Mouse (Mus musculus) bone marrow, adult 2 months (tissue): Measurements from ENCODE around the gene Mrpl14. TPM values are rescaled to one million over a fixed set of nuclear protein-coding genes. Genes with fewer than 3 reads are reported as not detected.

Source experiments
- H3K27ac ChIP-seq: fragments of 200-500 bp; 2 replicates; pipeline ENCODE4 v1.5.1; 2012; ENCODE audit warnings: low read depth, mild to moderate bottlenecking, control low read depth, inconsistent platforms, low read length; ENCODE audit not compliant: control insufficient read depth, poor library complexity, insufficient read depth
- H3K4me1 ChIP-seq: fragments of 200-500 bp; 2 replicates; pipeline ENCODE4 v1.6.1; 2011; ENCODE audit warnings: low read length; ENCODE audit not compliant: control insufficient read depth, insufficient read depth
- H3K4me3 ChIP-seq: fragments of 200-500 bp; replicated peaks from 2 replicates; pipeline ENCODE3; 2011; ENCODE audit warnings: mild to moderate bottlenecking, low read depth, low read length, control low read depth; ENCODE audit not compliant: control insufficient read depth
- CTCF ChIP-seq: fragments of 200-500 bp; IDR thresholded peaks from 2 replicates; pipeline ENCODE4 v1.5.1; 2011; ENCODE audit warnings: low read length, control low read depth; ENCODE audit not compliant: control insufficient read depth, insufficient read depth
- POLR2A ChIP-seq: fragments of 200-500 bp; IDR thresholded peaks from 2 replicates; pipeline ENCODE4 v1.6.1; 2011; ENCODE audit warnings: low read depth, mild to moderate bottlenecking, control low read depth, low read length, borderline replicate concordance; ENCODE audit not compliant: control insufficient read depth
- WGBS: fragments of 180-500 bp; shearing (Covaris S2); methylation state at CpG from one replicate; pipeline ENCODE4 v1.1.7; 2018; 5-methylcytosine and 5-hydroxymethylcytosine counted together
- polyA plus RNA-seq: library from polyadenylated mRNA; stranded (reverse); fragments of >200 nt; gene quantifications from 2 replicates; pipeline ENCODE4 v1.2.4, GENCODE M21; 2011; ENCODE audit warnings: low replicate concordance; ENCODE audit not compliant: missing spikeins, insufficient read depth, insufficient read length

The Mrpl14 gene
- 43.4 and 56.4 TPM in 2 replicates for polyA plus RNA-seq

DNA sequence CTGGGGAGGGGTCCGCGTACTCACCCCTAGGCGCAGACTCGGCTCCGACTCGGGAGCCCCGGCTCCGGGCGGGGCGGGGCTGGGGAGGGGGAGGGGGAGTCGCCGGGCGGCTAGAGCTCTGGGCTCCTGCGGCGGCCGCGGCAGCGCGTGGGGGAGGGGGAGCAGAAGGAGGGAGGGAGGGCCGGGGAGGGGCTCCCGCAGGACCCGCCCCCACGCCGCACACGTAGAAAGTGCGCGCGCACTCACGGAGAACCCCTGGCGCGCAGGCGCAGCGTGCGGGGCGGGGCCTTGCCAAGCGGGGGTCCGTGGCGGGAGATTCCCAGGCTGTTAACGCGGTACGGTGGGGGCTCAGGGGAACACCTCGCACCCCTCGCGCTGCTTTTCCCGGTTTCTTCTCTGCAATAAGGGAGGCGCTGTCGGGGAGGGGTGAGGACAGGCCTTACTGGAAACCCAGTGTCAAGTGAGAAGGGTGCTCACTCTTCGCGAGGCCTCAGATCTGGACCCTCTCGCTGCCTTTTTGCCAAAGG, at the start of gene Mrpl14:
TSS of gene Mrpl14 (plus strand) at position 230 of the 527 bp plus-strand sequence.
- Histone ChIP-seq H3K4me3 (peak within 1 kb of the TSS; percentile 97), H3K4me1 (peaks cover 3% of the 10 kb centered on the region), H3K27ac (peak within 1 kb of the TSS; percentile 50)
- 1% methylated on average over 37 of the region's 50 CpGs for WGBS
- TF ChIP-seq CTCF (no peak), POLR2A (peak; percentile 71; the same call in 1 of the 2 replicates)

GRCm38 (mm10) chr17:45638596-45639295, 47.4 kb upstream of the Mrpl14 start:
- Histone ChIP-seq H3K4me3 (no peak overlapping the region), H3K27ac (no peak overlapping the region), H3K4me1 (no peaks in the 10 kb centered on the region; the same call in 1 of the 2 replicates)
- TF ChIP-seq POLR2A: no peak
- no peak for TF ChIP-seq CTCF
- 60% methylated on average over 16 of the region's 16 CpGs for WGBS

GRCm38 (mm10) chr17:45641981-45642380, 44.1 kb upstream of the Mrpl14 start:
- TF ChIP-seq CTCF (no peak), POLR2A (no peak)
- no peak overlapping the region for H3K4me3 ChIP-seq
- no peaks in the 10 kb centered on the region; the same call in 1 of the 2 replicates for H3K4me1 ChIP-seq
- 92% methylated on average over 8 of the region's 8 CpGs for WGBS
- no peak overlapping the region for H3K27ac ChIP-seq

DNA sequence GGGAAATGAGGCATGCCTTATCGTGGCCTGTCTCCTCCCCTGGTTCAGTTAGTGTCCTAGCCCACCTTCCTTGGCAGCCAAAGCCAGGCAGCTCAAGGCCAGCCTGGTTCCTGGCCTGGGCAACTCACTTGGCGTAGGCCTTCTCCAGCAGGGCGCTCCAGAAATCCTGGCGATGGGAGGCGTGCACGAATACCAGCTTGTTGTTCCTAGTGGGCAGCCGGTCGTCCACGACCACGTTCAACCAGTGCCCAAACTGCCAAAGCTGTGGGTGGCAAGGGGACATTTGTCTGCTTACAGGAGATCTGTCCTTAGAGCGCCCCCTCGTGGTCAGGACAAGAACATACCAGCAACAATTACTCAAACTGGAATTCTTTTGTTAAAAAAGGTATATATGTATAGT, 43.4 kb upstream of the Mrpl14 start:
- TF ChIP-seq POLR2A (no peak), CTCF (peak; percentile 75)
- H3K4me3 ChIP-seq: no peak overlapping the region
- H3K27ac ChIP-seq: no peak overlapping the region
- 22% methylated on average over 12 of the region's 12 CpGs for WGBS
- no peaks in the 10 kb centered on the region; the same call in 1 of the 2 replicates for H3K4me1 ChIP-seq

DNA sequence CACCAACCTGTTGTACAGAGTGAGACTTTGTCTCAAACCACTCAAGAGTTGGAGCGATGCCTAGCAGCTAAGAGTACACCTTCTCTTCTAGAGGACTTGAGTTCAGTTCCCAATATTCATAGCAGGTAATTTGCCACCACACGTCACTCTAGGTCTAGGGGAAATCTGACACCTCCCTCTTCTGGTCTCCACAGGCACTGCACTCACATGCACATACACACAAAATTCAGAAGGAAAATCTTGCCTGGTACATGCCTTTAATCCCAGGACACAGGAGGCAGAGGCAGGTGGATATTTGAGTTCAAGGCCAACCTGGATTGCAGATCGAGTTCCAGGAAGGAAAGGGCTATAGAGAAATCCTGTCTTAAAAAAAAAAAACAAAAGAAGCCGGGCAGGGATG, 41.9 kb upstream of the Mrpl14 start:
- TF ChIP-seq CTCF: no peak
- no peak for TF ChIP-seq POLR2A
- H3K27ac ChIP-seq: no peak overlapping the region
- 84% methylated on average over 4 of the region's 4 CpGs for WGBS
- H3K4me3 ChIP-seq: no peak overlapping the region
- no peaks in the 10 kb centered on the region; the same call in 1 of the 2 replicates for H3K4me1 ChIP-seq

GRCm38 (mm10) chr17:45653233-45653632, 32.9 kb upstream of the Mrpl14 start:
- 63% methylated on average over 7 of the region's 7 CpGs for WGBS
- Histone ChIP-seq H3K4me1 (no peaks in the 10 kb centered on the region), H3K27ac (no peak overlapping the region), H3K4me3 (no peak overlapping the region)
- no peak for TF ChIP-seq CTCF
- TF ChIP-seq POLR2A: no peak

DNA sequence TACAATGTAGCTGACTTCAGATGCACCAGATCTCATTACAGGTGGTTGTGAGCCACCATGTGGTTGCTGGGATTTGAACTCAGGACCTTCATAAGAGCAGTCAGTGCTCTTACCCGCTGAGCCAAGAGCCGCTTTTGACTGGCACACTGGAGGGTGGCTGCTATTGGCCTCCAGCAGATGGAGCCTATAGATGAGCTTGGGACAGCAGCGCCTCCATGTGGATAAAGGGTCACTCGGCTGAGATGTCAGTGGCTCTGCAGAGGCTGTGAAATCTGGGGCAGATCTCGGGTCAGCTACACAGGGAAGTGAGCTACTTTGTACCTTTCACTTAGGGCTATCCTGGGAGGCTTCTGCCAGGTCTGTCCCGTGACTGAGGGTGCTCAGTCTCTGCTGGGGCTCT, 30.3 kb upstream of the Mrpl14 start:
- TF ChIP-seq POLR2A (no peak), CTCF (peak; percentile 35; the same call in 1 of the 2 replicates)
- WGBS: 25% methylated on average over 6 of the region's 6 CpGs
- Histone ChIP-seq H3K27ac (no peak overlapping the region), H3K4me1 (no peaks in the 10 kb centered on the region), H3K4me3 (no peak overlapping the region)

- Histone ChIP-seq H3K27ac (no peak within 1 kb of the TSS), H3K4me3 (no peak within 1 kb of the TSS), H3K4me1 (no peaks in the 10 kb centered on the region)
- WGBS: 78% methylated on average over 4 of the region's 4 CpGs
- TF ChIP-seq POLR2A: no peak
- TF ChIP-seq CTCF: no peak
Measured at GRCm38 (mm10) chr17:45659225-45659624, 26.9 kb upstream of the Mrpl14 start, which contains the start of gene Capn11. Gene Capn11, minus strand, starts transcription at chr17:45659325.
